Mouse (Mus musculus) activated CD4-positive, CD25-positive, alpha-beta regulatory T cell, adult 4 months (primary cell): Measurements from ENCODE around the gene Cd177. TPM values are rescaled to one million over a fixed set of nuclear protein-coding genes. Genes with fewer than 3 reads are reported as not detected.

ENCODE experiments used
- polyA plus RNA-seq, 2 experiments: library from polyadenylated mRNA; unstranded; fragments of 100-300 nt; shearing (Covaris generic); gene quantifications; one replicate each; pipeline ENCODE4 v1.2.1; 2017

The Cd177 gene
- polyA plus RNA-seq, 2 experiments from 2014 or later: 0.28 TPM

Other genes starting within 250 kb of the Cd177 start
- gene AC161166.1, start 247.9 kb downstream of the Cd177 start, polyA plus RNA-seq: under 1 TPM in 1 of 2 experiments, not detected in 1; 0.17 TPM
- gene Irgq, start 229.6 kb downstream of the Cd177 start, polyA plus RNA-seq: 1 to 10 TPM; 1.5 to 1.8 TPM
- not detected for gene Pinlyp, start 214.2 kb downstream of the Cd177 start, polyA plus RNA-seq
- 10 to 100 TPM; 19.9 to 30.3 TPM for gene Xrcc1, start 214.0 kb downstream of the Cd177 start, polyA plus RNA-seq
- gene Ethe1, start 172.8 kb downstream of the Cd177 start, polyA plus RNA-seq: 10 to 100 TPM; 19.0 to 21.6 TPM
- under 1 TPM in 1 of 2 experiments, not detected in 1; 0.12 TPM for gene Zfp575, start 172.7 kb downstream of the Cd177 start, polyA plus RNA-seq
- gene Phldb3, start 149.5 kb downstream of the Cd177 start, polyA plus RNA-seq: under 1 TPM; 0.25 to 0.73 TPM
- not detected for gene Lypd3, start 123.8 kb downstream of the Cd177 start, polyA plus RNA-seq
- gene Tex101, start 83.6 kb downstream of the Cd177 start, polyA plus RNA-seq: not detected
- gene BC049730, start 51.1 kb downstream of the Cd177 start, polyA plus RNA-seq: not detected
- gene Gm4763, start 33.4 kb downstream of the Cd177 start, polyA plus RNA-seq: not detected
- gene Ceacam10, start 16.9 kb upstream of the Cd177 start, polyA plus RNA-seq: not detected
- 10 to 100 TPM; 17.0 to 65.7 TPM for gene Gm9844, start 101.9 kb upstream of the Cd177 start, polyA plus RNA-seq
- not detected for gene Lypd4, start 109.6 kb upstream of the Cd177 start, polyA plus RNA-seq
- gene Dmrtc2, start 109.7 kb upstream of the Cd177 start, polyA plus RNA-seq: not detected
- gene Rps19, start 124.1 kb upstream of the Cd177 start, polyA plus RNA-seq: over 10,000 TPM; 11,194 to 11,919 TPM
- 10 to 100 TPM in 1 of 2 experiments, 1 to 10 TPM in 1; 1.7 to 22.3 TPM for gene Cd79a, start 137.1 kb upstream of the Cd177 start, polyA plus RNA-seq
- 100 to 1,000 TPM; 164 to 173 TPM for gene Arhgef1, start 142.6 kb upstream of the Cd177 start, polyA plus RNA-seq
- not detected for gene Gm4881, start 184.2 kb upstream of the Cd177 start, polyA plus RNA-seq
- 100 to 1,000 TPM; 190 to 202 TPM for gene Rabac1, start 212.4 kb upstream of the Cd177 start, polyA plus RNA-seq
- under 1 TPM; 0.65 to 0.92 TPM for gene Atp1a3, start 245.6 kb upstream of the Cd177 start, polyA plus RNA-seq